Mouse (Mus musculus) spleen, postnatal 14 days (tissue): ENCODE measurements at regions not wholly inside any gene's neighbourhood (a gene's known extent, or its start where the extent isn't known, plus 50 kb on each side); places are given as distances from the start of the nearest gene placed in this dataset.

Experiments used
- DNase-seq, 2 experiments: peaks; one replicate each; pipeline ENCODE4 v3.0.0; 2021 to 2022; ENCODE audit warnings: low spot score in 2 of 2

GRCm38 (mm10) chr9:23062656-23063444, 160.0 kb upstream of the Bmper start:
- no peak for DNase-seq

GRCm38 (mm10) chr9:23064001-23064400, 158.9 kb upstream of the Bmper start:
- DNase-seq = no peak

DNA sequence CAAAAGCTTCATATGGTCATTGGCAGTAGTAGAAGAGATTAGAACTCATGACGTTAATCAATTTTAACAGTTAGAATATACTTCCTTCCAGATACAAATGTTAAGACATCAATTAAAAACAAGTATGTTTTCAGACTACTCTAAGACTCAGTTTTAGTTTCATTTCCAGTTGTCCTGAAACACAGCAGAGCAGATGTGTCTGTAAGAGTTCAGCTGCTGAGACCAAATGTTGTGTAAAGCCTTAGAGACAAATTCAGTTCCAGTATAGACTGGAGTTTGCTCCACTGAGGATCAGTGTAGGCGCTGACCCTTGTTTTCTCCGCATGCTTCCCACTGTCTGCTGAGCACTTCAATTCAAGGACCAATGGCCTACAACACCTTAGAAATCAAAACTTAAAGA, 158.1 kb upstream of the Bmper start:
- no peak for DNase-seq

DNA sequence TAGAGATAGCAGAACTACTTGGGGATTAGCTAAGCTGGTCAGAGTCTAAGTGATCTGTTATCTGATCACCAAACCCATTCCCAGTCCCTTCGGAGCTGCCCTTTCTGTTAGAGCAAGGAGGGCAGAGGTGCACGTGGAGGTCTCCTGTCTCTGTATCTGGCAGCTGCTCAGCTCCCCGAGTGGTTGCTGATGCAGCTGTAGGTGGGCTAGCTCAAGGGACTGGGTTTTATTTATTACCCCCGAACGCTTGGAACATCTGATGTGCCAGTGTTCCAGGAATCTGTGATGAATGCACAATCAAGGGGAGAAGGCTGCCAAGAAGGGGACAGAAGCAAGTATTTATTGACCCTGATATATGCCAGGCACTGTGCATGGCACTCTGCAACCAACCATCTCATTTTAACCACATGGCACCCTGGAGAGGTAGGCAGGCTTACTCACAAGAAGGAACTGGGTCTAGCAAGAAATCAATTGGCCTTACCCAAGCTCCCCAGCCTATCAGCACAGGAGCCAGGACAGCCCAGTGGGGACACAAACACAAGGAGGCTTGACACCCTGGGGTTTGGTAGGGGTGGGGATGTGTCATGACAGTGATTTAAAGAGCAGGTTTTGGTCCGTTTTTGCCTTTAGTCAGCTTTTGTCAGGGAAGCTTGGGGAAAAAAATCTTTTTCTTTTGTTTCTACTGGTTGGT, 154.6 kb upstream of the Bmper start:
- no peak for DNase-seq

- no peak for DNase-seq
These were observed 153.7 kb upstream of the Bmper start for GRCm38 (mm10) chr9:23069161-23069560.

- no peak for DNase-seq
These were observed 151.9 kb upstream of the Bmper start for GRCm38 (mm10) chr9:23071006-23071405.

- no peak for DNase-seq
These were observed 150.1 kb upstream of the Bmper start for GRCm38 (mm10) chr9:23072741-23073140.

DNA sequence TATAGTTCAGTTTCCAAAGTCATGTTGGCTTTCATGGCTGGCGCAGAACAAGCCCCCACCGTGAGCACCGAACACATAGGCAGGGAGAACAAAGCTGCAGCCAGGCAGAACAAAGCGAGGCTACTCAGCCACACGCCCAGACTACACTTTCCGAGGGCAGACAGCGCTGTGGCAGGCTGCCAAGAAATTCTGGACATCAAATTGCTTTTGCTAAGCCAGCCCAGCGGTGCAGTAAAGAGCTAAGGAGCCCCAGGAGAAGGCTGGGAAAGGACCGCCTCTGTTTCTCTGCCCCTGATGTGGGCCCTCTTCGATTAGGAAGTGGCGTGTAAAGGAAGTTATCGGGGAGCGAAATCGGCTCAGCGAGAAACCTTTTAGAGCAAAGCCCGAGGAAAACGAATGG, 139.3 kb upstream of the Bmper start:
- DNase-seq = peak in 1 of 2 experiments; percentile 9

DNA sequence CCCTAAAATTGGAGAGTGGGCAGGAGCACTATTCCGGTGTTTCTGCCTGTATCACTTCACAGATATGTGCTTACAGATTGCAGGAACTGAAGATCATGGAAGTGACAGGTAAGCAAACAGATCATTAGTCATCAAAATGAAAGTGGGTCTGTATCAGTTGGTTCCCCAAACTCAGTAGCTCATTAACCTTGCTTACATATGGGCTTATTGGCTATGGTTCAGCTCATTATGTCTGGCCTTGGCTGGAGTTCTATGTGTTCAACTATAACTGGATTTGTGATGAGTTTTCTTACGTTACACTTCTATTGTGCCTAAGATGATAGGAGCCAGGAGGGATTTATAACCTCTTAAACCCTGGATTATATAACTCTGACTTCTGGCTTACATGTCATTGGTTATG, 133.5 kb upstream of the Bmper start:
- no peak for DNase-seq

DNA sequence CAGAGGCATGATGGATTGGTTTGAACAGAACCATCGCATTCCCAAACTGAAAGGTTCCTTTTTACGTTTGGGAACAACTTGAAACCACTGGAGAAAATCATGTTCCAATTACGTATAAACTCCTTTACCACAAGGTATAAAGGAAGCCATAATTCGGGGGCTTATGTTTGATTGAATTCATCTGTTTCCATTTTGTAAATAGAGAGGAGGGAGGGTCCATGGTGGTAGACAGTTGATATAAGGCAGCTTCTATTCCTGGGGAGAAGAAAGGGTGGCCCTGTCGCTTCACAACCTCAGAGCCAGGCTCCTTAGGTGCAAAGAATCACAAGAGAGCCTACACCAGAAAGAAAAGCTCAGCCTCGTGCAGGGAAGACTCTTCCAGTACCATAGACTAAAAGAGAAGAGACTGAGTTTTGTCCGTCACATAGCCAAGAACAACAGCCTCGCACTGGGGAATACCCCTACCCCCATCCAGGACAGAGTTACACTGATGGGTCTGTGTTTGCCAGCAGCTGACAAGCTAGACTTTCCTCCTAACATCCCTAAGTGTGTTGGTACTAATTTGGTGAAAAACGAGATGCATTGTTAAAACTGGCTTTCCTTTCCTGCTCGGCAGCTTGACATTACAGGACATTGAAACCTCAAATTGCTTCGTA, 125.6 kb upstream of the Bmper start:
- DNase-seq = no peak

GRCm38 (mm10) chr9:23101584-23101983, 121.3 kb upstream of the Bmper start:
- no peak for DNase-seq

DNA sequence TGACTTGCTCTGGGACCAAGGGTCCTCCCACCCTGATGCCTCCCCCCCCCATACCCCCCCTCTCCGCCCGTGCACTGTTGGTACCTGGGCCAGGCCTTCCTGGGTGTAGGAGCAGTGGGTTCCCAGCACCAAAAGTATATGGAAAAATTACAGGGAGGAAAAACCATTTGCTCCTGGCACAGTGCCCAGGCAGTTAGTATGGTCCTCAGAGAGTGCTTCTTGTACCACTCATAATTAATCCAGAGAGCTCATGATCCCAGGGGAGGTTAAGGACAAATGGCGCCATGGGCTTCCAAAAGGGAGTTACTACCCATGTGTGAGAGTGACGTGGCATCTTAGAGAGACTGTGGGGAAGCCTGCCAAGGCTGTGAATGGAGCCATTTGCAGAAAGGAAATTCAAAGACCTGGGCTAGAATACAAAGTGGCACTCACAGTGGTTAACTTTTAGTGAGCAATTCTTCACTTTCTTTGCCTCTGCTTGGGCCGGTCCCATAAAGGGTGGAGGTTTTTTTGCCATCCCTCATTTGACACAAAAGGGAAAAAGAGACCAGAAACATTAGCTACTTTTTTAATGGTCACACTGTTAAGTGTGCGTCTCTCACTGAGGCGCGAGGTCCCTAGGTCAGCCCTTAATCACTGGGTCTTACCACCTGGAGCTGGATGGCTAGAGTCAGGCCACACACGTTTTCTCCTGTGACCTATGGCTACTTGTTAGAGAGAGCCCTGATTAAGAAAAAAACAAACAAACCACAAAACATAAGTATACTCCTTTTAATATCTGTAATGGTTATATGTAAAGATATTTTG, 120.7 kb upstream of the Bmper start:
- no peak for DNase-seq

DNA sequence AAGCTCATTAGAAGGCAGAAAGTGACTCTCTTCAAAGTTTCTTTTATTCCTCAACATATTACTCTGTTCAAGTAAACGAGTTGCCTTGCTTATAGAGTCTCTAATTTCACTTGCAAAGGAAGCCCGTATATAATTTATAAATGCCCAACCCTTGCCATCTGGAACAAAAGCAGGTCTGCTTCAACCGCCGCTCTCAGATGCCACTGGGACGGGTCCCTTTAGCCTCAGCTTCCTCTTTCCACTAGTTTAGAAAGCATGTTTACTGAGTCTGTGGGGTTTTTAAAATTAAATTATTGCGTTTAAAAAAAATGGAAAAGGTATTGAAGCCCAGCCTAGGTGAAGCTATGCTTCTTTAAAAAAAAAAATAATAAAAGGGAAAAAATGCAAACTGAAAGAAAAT, 111.4 kb upstream of the Bmper start:
- no peak for DNase-seq

- DNase-seq = no peak
These were observed 107.8 kb upstream of the Bmper start for GRCm38 (mm10) chr9:23115026-23115425.

GRCm38 (mm10) chr9:23115540-23115939, 107.3 kb upstream of the Bmper start:
- DNase-seq = no peak

GRCm38 (mm10) chr9:23116311-23116710, 106.6 kb upstream of the Bmper start:
- no peak for DNase-seq

DNA sequence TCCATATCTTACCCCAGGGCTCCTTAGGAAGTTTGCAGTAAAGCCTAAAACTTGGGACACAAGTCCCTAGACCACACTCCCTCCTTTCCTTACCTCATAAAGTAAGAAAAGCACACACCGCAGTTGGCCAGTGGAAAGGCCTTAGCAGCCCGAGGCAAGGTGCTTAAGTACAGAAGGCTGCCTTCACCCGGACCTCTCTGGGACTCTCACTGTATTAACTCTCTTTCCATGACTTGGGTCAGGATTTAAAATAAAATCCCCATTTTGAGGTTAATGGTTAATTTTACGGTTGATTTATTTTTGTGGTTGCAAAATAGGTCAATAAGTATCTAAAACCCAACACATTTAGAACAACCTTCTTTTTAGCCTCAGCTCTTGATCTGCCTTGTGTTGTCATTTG, 103.1 kb upstream of the Bmper start:
- DNase-seq = no peak

- no peak for DNase-seq
These were observed 102.1 kb upstream of the Bmper start for GRCm38 (mm10) chr9:23120814-23121213.

DNA sequence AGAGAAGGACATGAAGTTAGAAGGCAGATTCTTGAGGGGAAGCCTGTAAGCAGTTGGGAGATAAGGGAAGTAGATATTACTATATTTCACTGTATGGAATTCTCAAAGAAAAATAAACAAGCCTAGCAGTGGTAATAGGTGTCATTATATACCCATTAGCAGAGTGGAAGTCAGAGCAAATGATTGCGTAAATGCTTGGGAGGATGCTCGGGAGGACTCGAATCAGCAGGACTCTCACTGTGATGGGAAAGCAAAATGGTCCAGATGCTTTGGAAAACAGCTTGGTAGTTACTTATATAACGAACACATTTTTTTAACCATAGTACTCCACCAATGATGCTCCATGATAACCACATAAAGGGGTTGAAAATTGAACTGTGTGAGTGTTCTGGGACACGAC, 100.4 kb upstream of the Bmper start:
- DNase-seq = no peak

GRCm38 (mm10) chr9:23123452-23123851, 99.4 kb upstream of the Bmper start:
- no peak for DNase-seq

DNA sequence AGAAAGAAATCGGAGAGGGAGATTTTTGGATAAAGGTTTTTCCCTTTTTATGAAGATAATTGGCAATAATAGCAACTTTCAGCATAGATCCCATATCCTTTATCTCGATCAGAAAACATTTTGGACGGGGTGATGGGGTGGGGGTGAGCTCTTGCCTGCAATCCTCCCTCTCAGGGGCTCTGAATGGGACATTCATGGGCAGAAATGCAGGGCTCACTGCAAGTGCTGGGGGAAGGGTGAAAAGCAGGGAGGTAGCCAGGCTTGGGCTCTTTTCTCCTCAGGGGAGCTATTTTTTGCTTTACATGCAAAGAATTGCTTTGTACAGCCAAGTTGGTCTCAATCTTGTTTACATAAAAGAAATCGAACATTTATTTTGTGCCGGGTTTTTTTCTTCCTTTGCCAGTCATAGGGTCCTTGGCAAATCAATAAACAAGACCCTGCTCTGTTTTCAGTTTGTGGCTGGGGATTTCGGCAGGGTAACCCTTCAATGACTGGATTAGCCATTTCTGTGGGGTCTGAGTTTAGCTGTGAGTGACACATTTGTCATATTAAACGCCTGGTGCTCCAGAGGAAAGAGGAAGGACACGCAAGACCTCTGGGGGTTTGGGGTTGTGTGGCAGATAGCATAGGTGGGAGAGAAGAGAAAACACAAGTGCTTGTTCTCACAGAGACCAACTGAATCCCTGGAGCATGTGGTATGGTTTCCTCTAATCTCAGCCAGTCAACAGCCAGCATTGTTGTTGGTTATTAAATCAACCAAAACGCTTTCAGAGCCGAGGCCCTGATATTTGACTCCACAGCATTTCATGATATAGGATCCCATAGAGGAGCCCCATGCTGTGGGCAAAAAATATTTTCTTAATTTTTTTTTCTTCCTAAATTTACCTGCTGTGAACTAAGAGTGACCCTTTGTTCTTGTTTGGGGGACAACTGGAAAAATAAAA, 96.8 kb upstream of the Bmper start:
- DNase-seq = no peak
